Mouse (Mus musculus): ENCODE data around the gene Irf3. TPM values are rescaled to one million over a fixed set of nuclear protein-coding genes. Genes with fewer than 3 reads are reported as not detected.

Gene Irf3
- polyA plus RNA-seq, 1 experiment from 2014 or later: 90.9 TPM

DNA sequence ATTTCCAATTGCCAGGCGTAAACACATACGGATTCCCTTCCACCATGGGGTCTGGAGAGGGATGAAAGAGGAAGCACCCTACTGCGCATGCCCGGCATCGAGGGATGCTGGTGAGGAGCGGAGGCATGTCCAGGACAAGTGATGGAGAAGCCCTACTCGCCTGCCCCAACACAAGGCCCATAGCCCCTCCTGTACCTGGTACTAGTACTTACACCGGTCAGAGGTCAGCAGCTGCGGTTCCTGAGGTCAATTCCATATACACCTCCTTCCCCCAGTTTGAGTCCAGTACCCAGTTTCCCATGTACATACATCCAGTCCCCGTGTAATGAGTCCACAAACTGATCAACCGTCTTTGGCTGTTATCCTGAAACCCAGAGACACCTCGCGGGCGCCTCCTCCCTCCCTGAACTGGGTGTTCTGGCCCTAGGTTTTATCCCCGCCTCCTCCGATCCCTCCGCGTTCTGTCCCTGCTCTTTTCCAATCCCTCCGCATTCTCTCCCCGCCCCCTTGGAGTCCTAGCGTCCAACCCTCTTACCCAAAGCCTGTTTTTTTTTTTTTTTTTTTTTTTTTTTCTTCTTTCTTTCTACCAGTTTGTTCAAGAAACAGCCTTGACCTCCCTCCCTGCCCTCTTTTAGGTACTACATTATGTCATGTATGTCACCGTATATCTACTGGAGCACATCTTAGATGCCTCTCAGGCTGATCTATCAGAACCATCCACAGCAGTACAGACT is 22.9 kb upstream of the Irf3 start, which contains the start of gene Cpt1c:
TSS of gene Cpt1c (minus strand) at position 469 of the 734 bp plus-strand sequence.
- 2% methylated on average over 22 of the region's 22 CpGs for WGBS
- peak; percentile 16; the same call in 1 of the 2 replicates for ATAC-seq (ENCODE audit: insufficient number of reproducible peaks, insufficient read depth, low FRiP score, low TSS enrichment, low read depth)
- H3K4me1 ChIP-seq (replicated peaks): peaks cover 31% of the 10 kb centered on the region

DNA sequence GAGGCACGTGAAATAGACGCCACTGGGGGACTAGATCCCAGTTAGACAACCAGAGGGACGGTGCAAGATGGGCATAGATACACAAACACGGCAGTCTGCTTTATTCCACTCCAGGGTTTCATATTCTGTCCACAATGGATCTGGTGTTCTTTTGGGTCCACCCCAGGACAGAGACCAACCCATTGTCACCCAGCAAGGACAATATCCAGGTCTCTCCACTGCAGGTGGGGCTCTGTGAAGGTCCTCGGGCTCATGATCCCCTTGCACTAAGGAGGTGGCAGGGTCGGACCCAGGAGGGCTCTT is 22.4 kb upstream of the Irf3 start:
- Histone ChIP-seq H3K27ac (peak overlapping the region; percentile 81), H3K9me3 (no peaks in the 10 kb centered on the region), H3K4me1 (replicated peaks) (peaks cover 28% of the 10 kb centered on the region), H3K36me3 (peaks cover 51% of the 10 kb centered on the region), H3K4me3 (replicated peaks) (0 out of 2 replicates have a peak overlapping the region, but pooled peaks have one; percentile 1), H3K4me2 (peak overlapping the region; percentile 80), H3K27me3 (no peaks in the 10 kb centered on the region), H3K9ac (replicated peaks) (no peak overlapping the region)
- no peak for ATAC-seq (ENCODE audit: insufficient number of reproducible peaks, insufficient read depth, low FRiP score, low TSS enrichment, low read depth)
- 27% methylated on average over 6 of the region's 6 CpGs for WGBS

More for the DNA sequence above, 22.9 kb upstream of the Irf3 start, which contains the start of gene Cpt1c:
- H3K9me3 ChIP-seq: no peaks in the 10 kb centered on the region
- peaks cover 46% of the 10 kb centered on the region for H3K36me3 ChIP-seq
- peak within 1 kb of the TSS; percentile 80 for H3K4me2 ChIP-seq
- H3K4me3 ChIP-seq (replicated peaks): peak within 1 kb of the TSS; percentile 56
- H3K27me3 ChIP-seq: no peaks in the 10 kb centered on the region
- peak within 1 kb of the TSS; percentile 81 for H3K27ac ChIP-seq
- H3K9ac ChIP-seq (replicated peaks): peak within 1 kb of the TSS; percentile 52

DNA sequence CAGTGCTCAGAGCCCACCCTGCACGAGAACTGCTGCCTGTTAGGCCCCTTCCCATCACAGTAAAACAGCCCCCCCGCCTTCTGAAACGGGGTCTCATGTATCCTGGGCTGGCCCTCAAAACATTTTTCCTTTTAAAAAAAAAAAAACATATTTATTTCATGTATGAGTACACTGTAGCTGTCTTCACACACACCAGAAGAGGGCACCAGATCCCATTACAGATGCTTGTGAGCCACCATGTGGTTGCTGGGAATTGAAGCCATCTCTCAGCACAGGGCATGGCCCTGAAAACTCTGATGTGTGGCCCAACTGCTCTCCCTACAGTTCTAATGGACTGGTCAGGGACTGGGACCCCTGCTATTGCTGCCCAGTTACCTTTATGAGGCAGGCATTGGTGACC is 19.1 kb upstream of the Irf3 start:
- 90% methylated on average over 3 of the region's 3 CpGs for WGBS

DNA sequence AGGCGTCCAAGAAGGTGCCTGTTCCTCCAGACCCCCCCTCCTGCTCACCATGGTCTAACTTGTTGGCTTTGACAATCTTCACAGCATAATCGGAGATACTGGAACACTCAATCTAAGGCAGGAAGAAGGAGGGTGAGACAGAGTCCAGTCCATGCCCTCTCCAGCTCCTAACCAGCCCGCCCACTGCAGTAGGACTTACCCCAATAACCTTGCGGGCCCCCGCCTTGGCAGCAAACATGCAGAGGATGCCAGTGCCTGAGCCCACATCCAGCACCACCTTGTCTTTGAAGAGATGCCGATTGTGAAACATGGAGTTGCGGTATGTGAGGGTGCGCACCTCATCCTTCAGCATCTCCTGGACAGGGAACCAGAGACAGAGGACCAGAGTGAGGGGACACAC is 15.9 kb upstream of the Irf3 start:
- H3K9me3 ChIP-seq: no peaks in the 10 kb centered on the region
- no peak overlapping the region for H3K4me3 ChIP-seq (replicated peaks)
- no peak overlapping the region for H3K4me2 ChIP-seq
- no peaks in the 10 kb centered on the region for H3K27me3 ChIP-seq
- peaks cover 77% of the 10 kb centered on the region for H3K36me3 ChIP-seq
- no peak overlapping the region for H3K9ac ChIP-seq (replicated peaks)
- 93% methylated on average over 8 of the region's 8 CpGs for WGBS
- H3K27ac ChIP-seq: no peak overlapping the region
- ATAC-seq (ENCODE audit: insufficient number of reproducible peaks, insufficient read depth, low FRiP score, low TSS enrichment, low read depth): no peak
- peaks cover 24% of the 10 kb centered on the region for H3K4me1 ChIP-seq (replicated peaks)

More for the DNA sequence above, 19.1 kb upstream of the Irf3 start:
- H3K9me3 ChIP-seq: no peaks in the 10 kb centered on the region
- no peaks in the 10 kb centered on the region for H3K27me3 ChIP-seq
- no peak overlapping the region for H3K27ac ChIP-seq
- H3K4me2 ChIP-seq: no peak overlapping the region
- H3K36me3 ChIP-seq: peaks cover 81% of the 10 kb centered on the region
- H3K4me3 ChIP-seq (replicated peaks): no peak overlapping the region
- H3K4me1 ChIP-seq (replicated peaks): peaks cover 14% of the 10 kb centered on the region
- no peak for ATAC-seq (ENCODE audit: insufficient number of reproducible peaks, insufficient read depth, low FRiP score, low TSS enrichment, low read depth)
- no peak overlapping the region for H3K9ac ChIP-seq (replicated peaks)

DNA sequence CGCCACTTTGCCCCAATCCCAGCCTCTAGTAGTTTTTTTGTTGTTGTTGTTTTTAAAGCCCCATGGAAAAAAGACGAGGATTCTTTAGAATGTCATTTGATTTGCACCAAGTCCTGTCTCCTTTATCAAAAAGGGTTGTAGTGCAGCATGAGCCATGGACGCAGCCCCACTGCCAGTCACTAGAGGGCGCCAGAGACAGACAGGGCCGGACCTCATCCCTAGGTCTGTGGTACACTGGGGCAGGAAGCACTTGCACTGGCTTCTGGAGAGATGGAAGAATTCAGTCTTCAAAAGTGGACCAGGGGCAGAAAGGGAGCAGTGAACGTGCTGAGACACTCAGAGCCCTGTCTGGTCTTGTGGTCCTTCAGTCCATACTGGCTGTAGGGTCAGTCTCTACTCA is 14.4 kb upstream of the Irf3 start:
- Histone ChIP-seq H3K4me1 (replicated peaks) (peaks cover 28% of the 10 kb centered on the region), H3K9me3 (no peaks in the 10 kb centered on the region), H3K4me3 (replicated peaks) (peak overlapping the region; percentile 93; the same call in 1 of the 2 replicates), H3K27ac (no peak overlapping the region), H3K27me3 (no peaks in the 10 kb centered on the region), H3K4me2 (0 out of 2 replicates have a peak overlapping the region, but pooled peaks have one; percentile 68), H3K9ac (replicated peaks) (no peak overlapping the region), H3K36me3 (peaks cover 61% of the 10 kb centered on the region)
- ATAC-seq (ENCODE audit: insufficient number of reproducible peaks, insufficient read depth, low FRiP score, low TSS enrichment, low read depth): no peak
- 46% methylated on average over 6 of the region's 6 CpGs for WGBS

DNA sequence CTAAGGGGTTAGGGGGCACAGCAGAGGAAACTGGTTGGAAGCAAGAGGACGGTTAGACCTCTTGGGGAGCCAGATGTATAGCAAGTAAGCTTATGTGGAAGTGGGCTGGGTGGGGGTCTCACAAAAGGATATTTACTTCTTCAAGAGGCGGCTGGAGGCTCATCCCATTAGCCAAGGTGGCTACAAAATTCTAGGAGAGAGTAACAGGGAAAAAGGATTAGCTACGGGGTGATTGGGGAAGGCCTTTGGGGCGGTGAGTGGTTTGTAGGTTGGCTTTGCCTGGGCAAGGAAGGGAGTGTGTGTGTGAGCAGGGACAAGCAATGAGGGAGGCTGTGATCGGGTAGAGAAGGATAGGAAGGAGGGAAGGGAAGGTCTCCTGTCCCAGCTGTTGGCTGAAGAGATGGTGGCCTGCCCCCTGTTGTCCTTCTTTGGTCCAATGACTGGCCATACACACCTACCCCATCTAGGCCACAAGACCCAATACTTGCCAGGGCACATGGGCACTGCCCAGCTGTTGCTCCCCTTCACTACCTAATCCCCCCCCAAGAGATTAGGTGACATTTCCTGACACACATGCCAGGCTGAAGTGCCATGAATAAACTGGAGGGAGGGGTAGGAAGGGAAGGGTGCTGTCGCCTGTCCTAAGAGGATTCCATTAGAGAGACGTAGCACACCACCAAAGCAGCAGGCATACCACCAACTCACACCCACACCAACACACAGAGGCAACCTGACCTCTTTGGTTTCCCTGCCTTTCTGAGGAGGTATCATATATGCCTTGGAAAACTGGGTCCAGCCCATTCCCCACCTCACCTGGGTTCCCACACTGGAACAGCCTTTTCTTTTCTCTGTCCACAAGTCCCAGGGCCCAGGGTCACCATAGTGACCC is 13.3 kb upstream of the Irf3 start:
- Histone ChIP-seq H3K27ac (peak overlapping the region; percentile 95; the same call in 1 of the 2 replicates), H3K27me3 (no peaks in the 10 kb centered on the region), H3K9me3 (no peaks in the 10 kb centered on the region), H3K9ac (replicated peaks) (peak overlapping the region; percentile 51), H3K4me1 (replicated peaks) (peaks cover 37% of the 10 kb centered on the region), H3K36me3 (peaks cover 52% of the 10 kb centered on the region), H3K4me2 (peak overlapping the region; percentile 68), H3K4me3 (replicated peaks) (peak overlapping the region; percentile 93)
- ATAC-seq (ENCODE audit: insufficient number of reproducible peaks, insufficient read depth, low FRiP score, low TSS enrichment, low read depth): no peak
- WGBS: 74% methylated on average over 7 of the region's 7 CpGs

DNA sequence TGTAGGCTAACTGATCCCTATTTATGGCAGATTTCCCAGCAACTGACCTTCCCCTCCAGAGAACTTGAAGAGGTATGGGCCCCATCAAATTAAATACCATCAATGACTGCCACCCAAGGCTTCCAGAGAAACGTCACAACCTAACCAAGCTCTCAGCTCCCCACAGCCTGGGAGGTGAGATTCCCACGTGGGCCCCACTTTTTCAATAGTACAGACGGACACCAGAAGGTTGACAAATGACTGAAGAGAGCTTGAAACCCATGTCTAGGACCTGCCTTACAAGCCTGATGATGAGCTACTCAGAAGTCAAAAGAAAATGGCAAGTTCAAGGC is 12.6 kb upstream of the Irf3 start:
- Histone ChIP-seq H3K27ac (peak overlapping the region; percentile 95; the same call in 1 of the 2 replicates), H3K4me1 (replicated peaks) (peaks cover 38% of the 10 kb centered on the region), H3K9me3 (no peaks in the 10 kb centered on the region), H3K27me3 (no peaks in the 10 kb centered on the region), H3K36me3 (peaks cover 52% of the 10 kb centered on the region), H3K9ac (replicated peaks) (no peak overlapping the region), H3K4me3 (replicated peaks) (peak overlapping the region; percentile 93), H3K4me2 (peak overlapping the region; percentile 68)
- no peak for ATAC-seq (ENCODE audit: insufficient number of reproducible peaks, insufficient read depth, low FRiP score, low TSS enrichment, low read depth)
- WGBS: 44% methylated on average over 3 of the region's 3 CpGs

DNA sequence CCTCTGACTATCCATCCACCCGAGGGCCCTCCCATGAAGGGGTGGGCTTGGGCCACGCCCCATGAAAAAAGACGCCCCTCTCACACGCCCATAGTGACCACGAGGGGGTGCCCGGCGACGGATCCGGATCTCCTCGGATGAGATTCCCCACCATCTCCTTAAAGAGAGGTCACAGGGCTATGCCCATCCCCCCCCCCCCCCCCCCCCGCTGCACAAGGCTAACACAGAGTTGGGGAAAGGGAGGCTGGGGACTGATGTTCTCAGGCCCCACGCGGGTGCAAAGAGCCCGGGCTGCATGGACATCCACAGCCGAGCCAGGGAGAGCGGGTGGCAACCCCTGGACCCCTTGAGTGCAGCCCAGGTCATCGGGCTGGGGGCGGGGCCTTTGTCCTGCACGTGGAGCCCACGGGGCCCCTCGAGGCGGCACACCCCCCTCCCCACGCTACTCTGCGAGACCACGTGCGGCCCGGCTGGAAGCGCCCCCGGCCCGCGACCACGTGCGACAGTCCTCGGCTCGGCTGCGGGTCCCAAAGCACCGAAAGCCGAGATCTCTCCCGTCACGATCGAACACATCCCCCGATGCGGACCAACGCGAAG is 11.8 kb upstream of the Irf3 start:
- Histone ChIP-seq H3K4me3 (replicated peaks) (peak overlapping the region; percentile 93), H3K27ac (peak overlapping the region; percentile 95), H3K9ac (replicated peaks) (peak overlapping the region; percentile 96), H3K4me1 (replicated peaks) (peaks cover 38% of the 10 kb centered on the region), H3K9me3 (no peaks in the 10 kb centered on the region), H3K4me2 (peak overlapping the region; percentile 68), H3K36me3 (peaks cover 52% of the 10 kb centered on the region), H3K27me3 (no peaks in the 10 kb centered on the region)
- ATAC-seq (ENCODE audit: insufficient number of reproducible peaks, insufficient read depth, low FRiP score, low TSS enrichment, low read depth): no peak
- WGBS: under 1% methylated on average over 44 of the region's 45 CpGs

DNA sequence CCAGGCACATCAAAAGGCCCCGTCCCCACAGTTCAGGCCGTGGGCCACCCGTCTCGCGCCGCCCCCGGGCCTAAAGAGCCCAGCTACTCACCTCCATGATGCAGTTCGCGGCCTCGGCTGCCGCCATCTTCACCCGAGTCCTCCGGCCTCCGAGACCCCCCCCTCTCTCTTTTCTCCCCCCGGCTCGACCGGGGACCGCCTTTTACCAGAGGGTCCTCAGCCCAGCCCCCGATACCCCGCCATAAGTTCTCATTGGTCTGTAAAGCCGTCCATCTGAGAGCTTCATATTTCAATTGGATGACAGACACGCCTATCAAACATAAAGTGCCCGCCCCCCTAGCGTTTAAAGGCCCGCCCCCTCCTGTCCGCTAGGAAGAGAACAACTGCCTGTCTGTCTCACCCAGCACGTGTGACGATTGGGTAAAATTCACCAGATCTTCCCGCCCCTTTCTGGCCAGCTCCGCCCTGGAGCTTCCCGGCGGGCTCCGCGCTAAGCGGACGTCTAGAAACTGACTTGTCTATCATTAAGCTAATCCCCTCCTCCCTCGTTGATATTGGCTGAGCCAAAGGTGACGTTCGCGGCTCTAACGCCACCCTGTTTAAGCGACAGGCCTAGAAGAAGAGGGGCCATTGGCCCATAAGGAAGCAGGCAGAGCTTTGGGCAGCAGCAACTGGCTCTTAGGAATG is 11.1 kb upstream of the Irf3 start, which contains the start of gene Prmt1:
TSS of gene Prmt1 (minus strand) at position 377 of the 687 bp plus-strand sequence.
- Histone ChIP-seq H3K27ac (peak within 1 kb of the TSS; percentile 96), H3K4me3 (replicated peaks) (peak within 1 kb of the TSS; percentile 93), H3K9ac (replicated peaks) (peak within 1 kb of the TSS; percentile 96), H3K4me2 (peak within 1 kb of the TSS; percentile 73), H3K27me3 (no peaks in the 10 kb centered on the region), H3K4me1 (replicated peaks) (peaks cover 38% of the 10 kb centered on the region), H3K36me3 (peaks cover 51% of the 10 kb centered on the region), H3K9me3 (no peaks in the 10 kb centered on the region)
- WGBS: under 1% methylated on average over 42 of the region's 42 CpGs
- ATAC-seq (ENCODE audit: insufficient number of reproducible peaks, insufficient read depth, low FRiP score, low TSS enrichment, low read depth): peak; percentile 97

DNA sequence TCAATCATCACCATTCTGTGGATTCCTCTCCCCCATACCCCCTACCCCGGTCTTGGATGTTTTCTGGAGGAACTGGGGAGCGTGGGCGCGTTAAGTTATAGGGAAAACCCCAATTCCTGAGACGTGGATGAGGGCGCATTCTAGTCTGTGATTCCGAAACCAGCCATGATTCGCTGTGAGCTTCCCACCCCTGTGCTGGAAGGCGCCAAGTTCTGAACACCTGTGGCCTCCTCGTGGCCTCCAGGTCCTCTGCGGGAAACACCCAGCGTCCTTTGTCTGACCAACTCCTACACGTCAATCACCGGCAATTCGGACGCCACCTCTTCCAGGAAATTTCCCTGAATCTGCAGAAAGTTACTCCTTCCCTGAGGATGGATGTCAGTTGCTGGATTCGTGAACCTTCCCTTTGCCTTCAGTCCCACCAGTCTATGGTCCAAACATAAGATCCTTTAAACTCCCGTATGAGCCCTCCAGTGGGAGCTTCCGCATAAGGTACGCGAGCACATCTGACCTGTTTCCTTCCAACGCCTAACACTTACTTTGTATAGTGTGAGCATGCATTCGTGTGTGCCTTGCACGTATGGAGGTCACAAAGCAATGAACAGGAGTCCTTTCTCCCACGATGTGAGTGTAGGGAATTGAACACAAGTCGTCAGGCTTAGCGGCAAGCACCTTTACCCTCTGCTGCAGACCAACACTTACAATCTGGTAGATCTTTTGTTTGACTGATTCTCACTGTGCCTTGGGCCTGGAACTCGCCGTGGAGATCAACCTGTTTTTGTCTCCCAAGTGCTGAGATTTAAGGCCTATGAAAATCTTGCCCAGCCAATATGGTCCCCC is 10.3 kb upstream of the Irf3 start:
- H3K4me2 ChIP-seq: peak overlapping the region; percentile 73
- H3K27ac ChIP-seq: peak overlapping the region; percentile 96
- H3K9ac ChIP-seq (replicated peaks): peak overlapping the region; percentile 70
- H3K4me1 ChIP-seq (replicated peaks): peaks cover 38% of the 10 kb centered on the region
- peak overlapping the region; percentile 93 for H3K4me3 ChIP-seq (replicated peaks)
- H3K27me3 ChIP-seq: no peaks in the 10 kb centered on the region
- under 1% methylated on average over 29 of the region's 29 CpGs for WGBS
- H3K36me3 ChIP-seq: peaks cover 51% of the 10 kb centered on the region
- H3K9me3 ChIP-seq: no peaks in the 10 kb centered on the region
- peak; percentile 7; the same call in 1 of the 2 replicates for ATAC-seq (ENCODE audit: insufficient number of reproducible peaks, insufficient read depth, low FRiP score, low TSS enrichment, low read depth)

Measured in limb, embryonic 12.5 days (tissue).